Mouse (Mus musculus): Measurements from ENCODE around the gene 1700019N19Rik.

DNA sequence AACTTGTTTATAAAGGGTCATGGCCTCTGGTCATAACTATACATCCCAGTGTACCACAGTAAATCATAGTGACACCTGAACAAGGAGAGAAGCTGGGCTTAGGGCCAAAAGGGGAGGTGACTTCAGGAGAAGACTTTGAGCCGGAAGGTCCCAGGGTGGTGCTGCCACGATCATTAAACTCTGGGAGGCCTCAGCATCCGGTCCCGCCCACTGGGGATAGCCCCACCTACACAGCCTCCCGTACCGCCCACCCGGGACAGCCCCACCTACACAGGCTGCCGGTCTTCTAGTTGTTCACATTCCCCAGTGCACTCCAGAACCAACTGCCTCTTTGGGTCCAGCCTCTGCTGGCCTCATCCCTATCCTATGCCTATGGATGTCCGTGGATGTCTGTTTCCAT lies 34.8 kb downstream of the 1700019N19Rik start, which contains the start of gene Pnliprp2:
- TF ChIP-seq CTCF (IDR thresholded peaks at IDR 0.05; ENCODE audit: insufficient read depth, low read depth, low read length) (no peak), POLR2A (IDR thresholded peaks at IDR 0.05; ENCODE audit: insufficient read depth, low read depth, low read length) (no peak)
